Mouse (Mus musculus): ENCODE results near the gene Haghl.
"Not testable (repeated sequence)": the region's sequence is repeated elsewhere in the genome, so short reads cannot be mapped to it uniquely, and the experiment has no call there.

The Haghl gene

GRCm38 (mm10) chr17:25748238-25748637 is 37.2 kb downstream of the Haghl start:
- in situ Hi-C loops (cut with MboI, MseI): no loop called here

GRCm38 (mm10) chr17:25744311-25744710 is 41.2 kb downstream of the Haghl start:
- in situ Hi-C loops (cut with MboI, MseI): no loop called here

GRCm38 (mm10) chr17:25743831-25744230 is 41.6 kb downstream of the Haghl start:
- in situ Hi-C loops (cut with MboI, MseI): no loop called here

- in situ Hi-C loops (cut with MboI, MseI): not testable (repeated sequence)
Measured at GRCm38 (mm10) chr17:25741471-25741870, 44.0 kb downstream of the Haghl start.

GRCm38 (mm10) chr17:25738861-25739260 is 46.6 kb downstream of the Haghl start:
- in situ Hi-C loops (cut with MboI, MseI): loop anchor here (5.0 kb wide), 1 partner anchor 63 kb away; no protein-coding TSS in a partner anchor

- in situ Hi-C loops (cut with MboI, MseI): loop anchor here (5.0 kb wide), 1 partner anchor 67 kb away; no protein-coding TSS in a partner anchor
Measured at GRCm38 (mm10) chr17:25735745-25736144, 49.7 kb downstream of the Haghl start, which contains the start of gene Mslnl. Gene Mslnl, plus strand, starts transcription at chr17:25736042.

GRCm38 (mm10) chr17:25735246-25735645 is 50.2 kb downstream of the Haghl start:
- in situ Hi-C loops (cut with MboI, MseI): loop anchor here (5.0 kb wide), 1 partner anchor 67 kb away; no protein-coding TSS in a partner anchor

GRCm38 (mm10) chr17:25732082-25732481 is 53.4 kb downstream of the Haghl start:
- in situ Hi-C loops (cut with MboI, MseI): no loop called here

All from T-helper 1 cell (primary cell).